Mouse (Mus musculus) liver, adult 2 months (tissue): ENCODE measurements around the gene Map2k5. TPM values are rescaled to one million over a fixed set of nuclear protein-coding genes. Genes with fewer than 3 reads are reported as not detected.

Experiments
- DNase-seq: peaks from one replicate; pipeline ENCODE4 v3.0.0-alpha.2; 2011; ENCODE audit warnings: low read depth, low spot score; ENCODE audit errors: extremely low read depth
- H3K27ac ChIP-seq: fragments of 200-500 bp; replicated peaks from 2 replicates; pipeline ENCODE4 v1.5.1; 2012; ENCODE audit warnings: low read depth, mild to moderate bottlenecking, control low read depth, inconsistent platforms, low read length; ENCODE audit not compliant: insufficient read depth
- H3K27me3 ChIP-seq: fragments of 200-500 bp; 2 replicates; pipeline ENCODE4 v1.6.1; 2012; ENCODE audit warnings: mild to moderate bottlenecking, moderate library complexity, low read length, inconsistent platforms; ENCODE audit not compliant: control insufficient read depth, insufficient read depth
- H3K36me3 ChIP-seq: fragments of 200-500 bp; 2 replicates; pipeline ENCODE4 v1.6.1; 2012; ENCODE audit warnings: low read length, inconsistent platforms; ENCODE audit not compliant: control insufficient read depth, insufficient read depth
- H3K4me1 ChIP-seq: fragments of 200-500 bp; 2 replicates; pipeline ENCODE4 v1.6.1; 2011; ENCODE audit warnings: low read length; ENCODE audit not compliant: control insufficient read depth, insufficient read depth
- H3K4me3 ChIP-seq: fragments of 200-500 bp; 2 replicates; pipeline ENCODE4 v1.5.1; 2011; ENCODE audit warnings: low read depth, mild to moderate bottlenecking, control low read depth, low read length, moderate library complexity; ENCODE audit not compliant: insufficient read depth
- H3K79me2 ChIP-seq: fragments of 200-500 bp; 2 replicates; pipeline ENCODE4 v1.6.1; 2012; ENCODE audit warnings: inconsistent platforms, mild to moderate bottlenecking, low read length, moderate library complexity; ENCODE audit not compliant: control insufficient read depth, insufficient read depth
- H3K9ac ChIP-seq: fragments of 200-500 bp; 2 replicates; pipeline ENCODE4 v1.6.1; 2012; ENCODE audit warnings: low read depth, mild to moderate bottlenecking, control low read depth, inconsistent platforms, low read length
- CTCF ChIP-seq: fragments of 200-500 bp; IDR thresholded peaks from 2 replicates; pipeline ENCODE4 v1.5.1; 2011; ENCODE audit warnings: low read depth, low read length, control low read depth
- POLR2A ChIP-seq: fragments of 200-500 bp; IDR thresholded peaks from 2 replicates; pipeline ENCODE4 v1.6.1; 2011; ENCODE audit warnings: low read length, control low read depth; ENCODE audit not compliant: insufficient read depth; ENCODE audit errors: extremely low read depth
- WGBS: fragments of 180-500 bp; shearing (Covaris S2); methylation state at CpG from one replicate; pipeline ENCODE4 v1.1.7; 2018; 5-methylcytosine and 5-hydroxymethylcytosine counted together
- polyA plus RNA-seq: library from polyadenylated mRNA; depleted of rRNA; stranded (reverse); fragments of >200 nt; gene quantifications from 2 replicates; pipeline ENCODE4 v1.2.3, GENCODE M21; 2012
- total RNA-seq: library from RNA; depleted of rRNA; stranded (reverse); fragments of >200 nt; gene quantifications from 2 replicates; pipeline ENCODE4 v1.2.3, GENCODE M21; 2014

Gene Map2k5
- total and polyA plus RNA-seq, 2 experiments = 13.3 to 32.2 TPM

GRCm38 (mm10) chr9:63131957-63132602 is 245.6 kb downstream of the Map2k5 start:
- 12% methylated on average over 28 of the region's 28 CpGs for WGBS
- Histone ChIP-seq H3K4me1 (peaks cover 3% of the 10 kb centered on the region), H3K27ac (peak overlapping the region; percentile 79), H3K4me3 (peak overlapping the region; percentile 76), H3K27me3 (peaks cover 8% of the 10 kb centered on the region; the same call in 1 of the 2 replicates), H3K36me3 (no peaks in the 10 kb centered on the region), H3K9ac (peak overlapping the region; percentile 84), H3K79me2 (no peaks in the 10 kb centered on the region)
- DNase-seq = peak; percentile 55
- TF ChIP-seq POLR2A = no peak
- TF ChIP-seq CTCF = no peak

GRCm38 (mm10) chr9:63129641-63130041 is 248.1 kb downstream of the Map2k5 start:
- DNase-seq = peak; percentile 80
- H3K4me1 ChIP-seq = peaks cover 3% of the 10 kb centered on the region
- no peaks in the 10 kb centered on the region for H3K27me3 ChIP-seq
- TF ChIP-seq CTCF (no peak), POLR2A (no peak)
- H3K9ac ChIP-seq = no peak overlapping the region
- WGBS = 63% methylated on average over 8 of the region's 8 CpGs
- no peaks in the 10 kb centered on the region for H3K36me3 ChIP-seq
- no peaks in the 10 kb centered on the region for H3K79me2 ChIP-seq
- H3K4me3 ChIP-seq = no peak overlapping the region
- H3K27ac ChIP-seq = no peak overlapping the region

GRCm38 (mm10) chr9:63124512-63124911 is 253.2 kb downstream of the Map2k5 start:
- no peaks in the 10 kb centered on the region for H3K4me1 ChIP-seq
- H3K4me3 ChIP-seq = no peak overlapping the region
- no peaks in the 10 kb centered on the region for H3K79me2 ChIP-seq
- TF ChIP-seq CTCF = no peak
- no peak for TF ChIP-seq POLR2A
- no peaks in the 10 kb centered on the region for H3K27me3 ChIP-seq
- H3K36me3 ChIP-seq = no peaks in the 10 kb centered on the region
- peak overlapping the region; percentile 33 for H3K27ac ChIP-seq
- H3K9ac ChIP-seq = no peak overlapping the region
- WGBS = 55% methylated on average over 9 of the region's 9 CpGs
- peak; percentile 38 for DNase-seq

- peak; percentile 75 for DNase-seq
- WGBS = 2% methylated on average over 30 of the region's 30 CpGs
- H3K36me3 ChIP-seq = no peaks in the 10 kb centered on the region
- no peaks in the 10 kb centered on the region for H3K79me2 ChIP-seq
- peak overlapping the region; percentile 66 for H3K4me3 ChIP-seq
- TF ChIP-seq CTCF (peak; percentile 100), POLR2A (0 out of 2 replicates have a peak, but pooled peaks have one; percentile 31)
- H3K27ac ChIP-seq = peak overlapping the region; percentile 59
- no peaks in the 10 kb centered on the region for H3K27me3 ChIP-seq
- H3K4me1 ChIP-seq = no peaks in the 10 kb centered on the region
- peak overlapping the region; percentile 79 for H3K9ac ChIP-seq
These were observed 254.0 kb downstream of the Map2k5 start for GRCm38 (mm10) chr9:63123451-63124438.

GRCm38 (mm10) chr9:63122161-63122833 is 255.4 kb downstream of the Map2k5 start:
- Histone ChIP-seq H3K9ac (no peak overlapping the region), H3K4me3 (no peak overlapping the region), H3K4me1 (no peaks in the 10 kb centered on the region), H3K27ac (no peak overlapping the region), H3K27me3 (no peaks in the 10 kb centered on the region), H3K36me3 (no peaks in the 10 kb centered on the region), H3K79me2 (no peaks in the 10 kb centered on the region)
- WGBS = 77% methylated on average over 8 of the region's 8 CpGs
- no peak for DNase-seq
- TF ChIP-seq POLR2A (no peak), CTCF (no peak)
